Mouse (Mus musculus): ENCODE data around the gene Ptcd1.

- TF ChIP-seq CTCF (IDR thresholded peaks at IDR 0.05) (no peak), EP300 (IDR thresholded peaks at IDR 0.05) (no peak)
These were observed 46.6 kb upstream of the Ptcd1 start for GRCm38 (mm10) chr5:145213505-145213904.

Measured in lung, postnatal 0 days (tissue).